Mouse (Mus musculus): Measurements from ENCODE around the gene Atp2b1.

GRCm38 (mm10) chr10:99029844-99030243, 115.6 kb downstream of the Atp2b1 start:
- TF ChIP-seq POLR2A (IDR thresholded peaks at IDR 0.05; ENCODE audit: borderline replicate concordance, extremely low read depth, low read depth, low read length) (no peak), CTCF (IDR thresholded peaks at IDR 0.05; ENCODE audit: insufficient read depth, low read length) (no peak)
